Mouse (Mus musculus): ENCODE data around the gene Fah. TPM values are rescaled to one million over a fixed set of nuclear protein-coding genes. Genes with fewer than 3 reads are reported as not detected.

Fah gene
- polyA plus RNA-seq (2012; rRNA removed) = 7.4 and 8.4 TPM in 2 replicates

DNA sequence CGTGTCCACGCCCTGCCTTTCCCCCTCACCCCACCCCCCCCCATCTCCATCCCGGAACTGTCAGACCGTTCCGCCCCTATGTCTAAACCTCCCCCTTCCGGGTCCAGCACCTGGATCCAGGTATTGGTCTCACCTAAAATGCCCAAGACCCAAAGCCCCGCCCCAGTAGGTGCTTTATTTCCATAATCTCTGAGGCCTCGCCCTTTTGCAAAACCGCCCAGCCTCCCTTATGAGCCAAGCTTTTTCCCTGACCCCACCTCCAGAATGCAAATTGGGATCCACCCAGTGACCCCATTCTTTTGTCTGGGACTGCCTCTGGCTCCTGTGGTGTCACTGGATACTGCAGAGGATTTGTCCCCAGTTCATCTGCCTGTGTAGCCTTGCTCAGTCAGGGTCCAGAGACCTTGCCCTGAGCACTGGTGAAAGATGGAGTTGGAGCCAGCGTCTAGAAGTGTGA lies at the start of gene Fah:
Gene Fah (minus strand): TSS at position 430 of the 457 bp plus-strand sequence.
- peak within 1 kb of the TSS; percentile 62 for H3K4me3 ChIP-seq (ENCODE audit: extremely low read depth, insufficient read depth, insufficient read length)
- no peaks in the 10 kb centered on the region for H3K27me3 ChIP-seq (ENCODE audit: control insufficient read depth, insufficient read depth, low read length)
- 24% methylated on average over 10 of the region's 10 CpGs for WGBS
- no peak for DNase-seq (ENCODE audit: low read depth in 1 of 2, low spot score in 2 of 2)
- no peak within 1 kb of the TSS for H3K27ac ChIP-seq (ENCODE audit: insufficient read depth, low read length)
- peaks cover 4% of the 10 kb centered on the region; the same call in 1 of the 2 replicates for H3K4me1 ChIP-seq (ENCODE audit: control insufficient read depth, insufficient read depth, insufficient read length)
- no peaks in the 10 kb centered on the region for H3K36me3 ChIP-seq (ENCODE audit: control insufficient read depth, insufficient read depth, low read length)
- TF ChIP-seq CTCF (IDR thresholded peaks at IDR 0.05; ENCODE audit: extremely low read depth, insufficient read depth, insufficient read length, insufficient replicate concordance) (no peak), POLR2A (IDR thresholded peaks at IDR 0.05; ENCODE audit: low read depth, low read length) (no peak)

DNA sequence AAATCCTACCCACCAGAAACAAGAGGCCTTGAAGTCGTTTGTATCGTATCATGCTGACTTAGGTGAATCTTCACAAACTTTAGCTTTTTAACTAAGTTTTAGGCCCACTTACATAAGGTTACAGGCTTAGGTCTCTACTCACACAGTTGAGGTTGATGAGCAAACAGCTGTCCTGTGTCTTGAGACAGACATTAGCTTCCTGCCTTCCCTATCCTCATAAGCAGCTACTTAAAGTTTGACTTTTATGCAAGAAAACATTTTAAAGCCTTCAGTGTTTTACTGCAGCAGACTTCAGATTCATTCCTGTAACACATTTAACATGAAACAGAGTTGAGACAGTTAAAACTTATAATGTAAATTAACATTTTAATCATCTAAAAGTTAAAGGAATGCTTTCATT lies 46.2 kb upstream of the Fah start:
- WGBS = 88% methylated on average over 2 of the region's 2 CpGs
- no peak for DNase-seq (ENCODE audit: low read depth in 1 of 2, low spot score in 2 of 2)
- TF ChIP-seq POLR2A (IDR thresholded peaks at IDR 0.05; ENCODE audit: low read depth, low read length) = no peak
- TF ChIP-seq CTCF (IDR thresholded peaks at IDR 0.05; ENCODE audit: extremely low read depth, insufficient read depth, insufficient read length, insufficient replicate concordance) = no peak
- peaks cover 3% of the 10 kb centered on the region; the same call in 1 of the 2 replicates for H3K36me3 ChIP-seq (ENCODE audit: control insufficient read depth, insufficient read depth, low read length)
- H3K27ac ChIP-seq (ENCODE audit: insufficient read depth, low read length) = no peak overlapping the region
- H3K4me1 ChIP-seq (ENCODE audit: control insufficient read depth, insufficient read depth, insufficient read length) = no peaks in the 10 kb centered on the region
- H3K4me3 ChIP-seq (ENCODE audit: extremely low read depth, insufficient read depth, insufficient read length) = no peak overlapping the region
- H3K27me3 ChIP-seq (ENCODE audit: control insufficient read depth, insufficient read depth, low read length) = no peaks in the 10 kb centered on the region

DNA sequence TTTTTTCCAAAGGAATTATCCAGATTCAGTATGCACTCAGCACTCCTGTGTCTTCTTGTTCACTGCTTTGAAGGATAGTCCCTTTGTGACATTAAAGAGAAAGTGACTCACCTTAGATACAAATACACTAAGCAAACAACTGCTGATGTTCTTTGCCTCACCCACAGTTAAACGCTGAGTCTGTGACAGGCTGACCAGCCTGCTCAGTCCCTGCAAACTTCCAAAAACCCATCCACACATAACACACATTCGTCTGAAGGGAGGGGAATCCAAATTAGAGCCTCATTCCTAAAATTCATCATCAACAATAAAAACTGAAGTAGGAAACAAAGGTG lies 45.4 kb upstream of the Fah start:
- Histone ChIP-seq H3K4me3 (ENCODE audit: extremely low read depth, insufficient read depth, insufficient read length) (no peak overlapping the region), H3K27ac (ENCODE audit: insufficient read depth, low read length) (no peak overlapping the region), H3K4me1 (ENCODE audit: control insufficient read depth, insufficient read depth, insufficient read length) (no peaks in the 10 kb centered on the region), H3K36me3 (ENCODE audit: control insufficient read depth, insufficient read depth, low read length) (peaks cover 3% of the 10 kb centered on the region; the same call in 1 of the 2 replicates), H3K27me3 (ENCODE audit: control insufficient read depth, insufficient read depth, low read length) (no peaks in the 10 kb centered on the region)
- TF ChIP-seq CTCF (IDR thresholded peaks at IDR 0.05; ENCODE audit: extremely low read depth, insufficient read depth, insufficient read length, insufficient replicate concordance) = no peak
- TF ChIP-seq POLR2A (IDR thresholded peaks at IDR 0.05; ENCODE audit: low read depth, low read length) = no peak
- 86% methylated on average over 2 of the region's 2 CpGs for WGBS
- no peak for DNase-seq (ENCODE audit: low read depth in 1 of 2, low spot score in 2 of 2)

DNA sequence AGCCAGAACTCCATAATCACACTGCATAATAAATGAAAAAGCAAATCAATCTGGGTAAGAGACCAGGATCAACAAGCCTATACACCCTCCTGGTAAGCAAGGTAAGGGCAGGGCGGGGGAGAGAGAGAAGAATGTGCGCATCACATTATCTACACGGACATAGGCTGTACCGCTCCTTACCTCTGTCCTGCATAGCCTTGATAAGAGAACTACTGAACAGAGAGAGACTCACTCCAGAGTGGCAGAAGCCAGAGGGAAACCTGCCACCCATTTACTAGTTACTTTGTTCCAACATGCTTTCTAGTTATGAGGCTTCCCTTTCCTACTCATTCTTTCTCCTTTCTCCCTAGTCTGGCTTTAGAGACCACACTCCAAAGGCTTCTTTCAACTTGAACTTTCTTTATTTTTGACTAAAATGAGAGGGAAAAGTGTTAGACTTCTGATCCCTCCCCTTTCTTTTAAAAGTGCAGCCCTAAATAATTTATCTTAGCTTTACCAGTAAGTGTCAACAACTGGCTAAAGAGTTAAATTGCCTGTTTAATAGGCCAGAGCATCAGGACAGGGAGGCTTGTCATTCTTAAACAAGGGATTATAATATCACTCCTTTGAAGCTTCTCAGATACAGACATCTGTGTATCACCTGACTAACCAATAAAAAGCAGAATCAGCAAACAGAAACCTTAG lies 44.9 kb upstream of the Fah start:
- Histone ChIP-seq H3K27me3 (ENCODE audit: control insufficient read depth, insufficient read depth, low read length) (no peaks in the 10 kb centered on the region), H3K4me3 (ENCODE audit: extremely low read depth, insufficient read depth, insufficient read length) (no peak overlapping the region), H3K27ac (ENCODE audit: insufficient read depth, low read length) (no peak overlapping the region), H3K4me1 (ENCODE audit: control insufficient read depth, insufficient read depth, insufficient read length) (no peaks in the 10 kb centered on the region), H3K36me3 (ENCODE audit: control insufficient read depth, insufficient read depth, low read length) (peaks cover 3% of the 10 kb centered on the region; the same call in 1 of the 2 replicates)
- TF ChIP-seq CTCF (IDR thresholded peaks at IDR 0.05; ENCODE audit: extremely low read depth, insufficient read depth, insufficient read length, insufficient replicate concordance) = no peak
- DNase-seq (ENCODE audit: low read depth in 1 of 2, low spot score in 2 of 2) = no peak
- 85% methylated on average over 4 of the region's 4 CpGs for whole genome bisulfite sequencing

DNA sequence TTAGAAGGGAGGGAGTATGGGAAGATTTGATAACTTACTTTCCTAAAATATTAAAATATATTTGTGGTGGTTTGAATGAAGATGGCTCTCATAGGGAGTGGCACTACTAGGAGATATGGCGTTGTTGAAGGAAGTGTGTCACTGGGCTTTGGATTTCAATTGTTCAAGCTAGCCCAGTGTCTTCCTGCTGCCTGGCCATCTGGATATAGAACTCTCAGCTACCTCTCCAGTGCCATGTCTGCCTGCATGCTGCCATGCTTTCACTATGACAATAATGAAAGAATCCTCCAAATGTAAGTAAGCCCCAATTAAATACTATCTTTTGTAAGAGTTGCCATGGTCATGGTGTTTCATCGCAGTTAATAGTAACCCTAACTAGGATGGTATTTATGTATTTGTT lies 42.5 kb upstream of the Fah start:
- WGBS = 98% methylated on average over 2 of the region's 2 CpGs
- DNase-seq (ENCODE audit: low read depth in 1 of 2, low spot score in 2 of 2) = no peak
- Histone ChIP-seq H3K27me3 (ENCODE audit: control insufficient read depth, insufficient read depth, low read length) (no peaks in the 10 kb centered on the region), H3K4me3 (ENCODE audit: extremely low read depth, insufficient read depth, insufficient read length) (no peak overlapping the region), H3K4me1 (ENCODE audit: control insufficient read depth, insufficient read depth, insufficient read length) (no peaks in the 10 kb centered on the region), H3K27ac (ENCODE audit: insufficient read depth, low read length) (no peak overlapping the region), H3K36me3 (ENCODE audit: control insufficient read depth, insufficient read depth, low read length) (peaks cover 3% of the 10 kb centered on the region; the same call in 1 of the 2 replicates)
- no peak for TF ChIP-seq POLR2A (IDR thresholded peaks at IDR 0.05; ENCODE audit: low read depth, low read length)
- no peak for TF ChIP-seq CTCF (IDR thresholded peaks at IDR 0.05; ENCODE audit: extremely low read depth, insufficient read depth, insufficient read length, insufficient replicate concordance)

DNA sequence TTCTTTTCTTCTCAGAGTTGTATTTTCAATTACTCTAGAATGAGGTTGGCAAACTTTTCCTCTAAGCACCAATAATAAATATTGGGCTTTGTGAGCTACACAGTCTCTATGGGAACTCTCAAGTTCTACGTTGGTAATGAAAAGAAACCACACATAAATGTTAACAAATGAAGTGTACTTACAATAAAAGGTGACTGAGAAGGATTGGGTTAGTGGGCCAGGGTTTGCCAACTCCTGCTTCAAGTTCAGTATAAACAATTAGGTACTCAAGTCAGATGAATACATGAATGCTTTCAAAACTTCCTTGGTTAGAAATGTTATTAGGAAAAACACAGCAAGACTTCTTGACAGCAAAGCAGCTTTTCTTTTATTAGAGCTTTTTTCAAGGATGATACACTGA lies 39.7 kb upstream of the Fah start:
- Histone ChIP-seq H3K27ac (ENCODE audit: insufficient read depth, low read length) (no peak overlapping the region), H3K4me3 (ENCODE audit: extremely low read depth, insufficient read depth, insufficient read length) (no peak overlapping the region), H3K4me1 (ENCODE audit: control insufficient read depth, insufficient read depth, insufficient read length) (no peaks in the 10 kb centered on the region), H3K27me3 (ENCODE audit: control insufficient read depth, insufficient read depth, low read length) (no peaks in the 10 kb centered on the region), H3K36me3 (ENCODE audit: control insufficient read depth, insufficient read depth, low read length) (peaks cover 3% of the 10 kb centered on the region; the same call in 1 of the 2 replicates)
- DNase-seq (ENCODE audit: low read depth in 1 of 2, low spot score in 2 of 2) = no peak
- TF ChIP-seq POLR2A (IDR thresholded peaks at IDR 0.05; ENCODE audit: low read depth, low read length) = no peak
- TF ChIP-seq CTCF (IDR thresholded peaks at IDR 0.05; ENCODE audit: extremely low read depth, insufficient read depth, insufficient read length, insufficient replicate concordance) = no peak
- WGBS = 85% methylated on average over 1 of the region's 1 CpGs

DNA sequence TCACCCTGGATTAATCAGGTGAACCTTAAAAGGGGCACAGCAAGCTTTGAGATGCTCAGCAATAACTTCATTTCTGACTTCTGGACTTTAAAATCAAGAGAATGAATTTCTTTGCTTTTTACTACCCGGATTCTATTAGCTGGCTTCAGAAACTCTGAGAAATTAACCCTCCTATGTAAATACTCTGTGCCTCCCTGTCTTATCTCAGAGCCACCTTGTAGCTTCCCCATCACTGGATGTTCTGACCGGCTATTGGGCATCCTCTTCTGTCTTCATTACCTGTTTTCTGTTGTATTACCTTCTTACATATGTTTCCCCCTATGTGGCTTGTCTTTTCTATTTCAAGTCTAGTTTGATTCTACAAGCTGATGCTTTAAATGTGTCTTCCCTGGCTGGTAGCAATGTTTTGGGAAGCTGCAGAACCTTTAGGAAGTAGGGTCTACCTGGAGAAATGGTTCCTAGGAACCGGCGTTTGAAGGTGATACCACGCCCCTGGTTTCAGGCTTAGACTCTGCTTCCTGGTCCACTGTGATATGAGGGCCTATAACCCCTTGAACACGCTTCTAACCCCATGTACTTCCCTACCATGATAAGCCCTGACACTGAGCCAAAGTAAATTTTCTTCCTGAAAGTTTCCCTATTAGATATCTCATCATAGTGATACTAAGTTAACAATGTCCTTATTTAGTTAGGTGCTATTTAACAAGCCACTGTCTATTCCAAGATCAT lies 36.9 kb upstream of the Fah start:
- DNase-seq (ENCODE audit: low read depth in 1 of 2, low spot score in 2 of 2) = no peak
- TF ChIP-seq CTCF (IDR thresholded peaks at IDR 0.05; ENCODE audit: extremely low read depth, insufficient read depth, insufficient read length, insufficient replicate concordance) (no peak), POLR2A (IDR thresholded peaks at IDR 0.05; ENCODE audit: low read depth, low read length) (no peak)
- H3K4me3 ChIP-seq (ENCODE audit: extremely low read depth, insufficient read depth, insufficient read length) = no peak overlapping the region
- no peaks in the 10 kb centered on the region for H3K27me3 ChIP-seq (ENCODE audit: control insufficient read depth, insufficient read depth, low read length)
- H3K27ac ChIP-seq (ENCODE audit: insufficient read depth, low read length) = no peak overlapping the region
- no peaks in the 10 kb centered on the region for H3K4me1 ChIP-seq (ENCODE audit: control insufficient read depth, insufficient read depth, insufficient read length)
- no peaks in the 10 kb centered on the region for H3K36me3 ChIP-seq (ENCODE audit: control insufficient read depth, insufficient read depth, low read length)
- WGBS = 85% methylated on average over 6 of the region's 6 CpGs

All from spleen, adult 2 months (tissue).